Mouse (Mus musculus): Measurements from ENCODE around the gene Tango2. TPM values are rescaled to one million over a fixed set of nuclear protein-coding genes. Genes with fewer than 3 reads are reported as not detected.

The Tango2 gene
- polyA plus RNA-seq, 1 experiment = 20.6 TPM

- H3K79me3 ChIP-seq (ENCODE audit: low read depth) = no peaks in the 10 kb centered on the region
- no peak for TF ChIP-seq MAX (IDR thresholded peaks at IDR 0.05)
- no peak for TF ChIP-seq MYOG (IDR thresholded peaks at IDR 0.05; ENCODE audit: control insufficient read depth, extremely low read depth, insufficient read length)
- no peak for TF ChIP-seq CEBPB (IDR thresholded peaks at IDR 0.05; ENCODE audit: low read depth)
- TF ChIP-seq CTCF (IDR thresholded peaks at IDR 0.05; ENCODE audit: control insufficient read depth, insufficient read depth, insufficient read length) = no peak
- TF ChIP-seq USF1 (IDR thresholded peaks at IDR 0.05; ENCODE audit: low read depth) = no peak
- no peak for TF ChIP-seq MYOD1 (IDR thresholded peaks at IDR 0.05; ENCODE audit: control insufficient read depth, insufficient read length, low read depth)
- no peak for TF ChIP-seq FOSL1 (IDR thresholded peaks at IDR 0.05; ENCODE audit: insufficient read depth, low read length, poor library complexity, severe bottlenecking)
- H3K36me3 ChIP-seq (ENCODE audit: control insufficient read depth, insufficient read depth) = no peaks in the 10 kb centered on the region
- no peaks in the 10 kb centered on the region for H3K27me3 ChIP-seq (ENCODE audit: control insufficient read depth, insufficient read depth, insufficient read length)
- H3ac ChIP-seq (ENCODE audit: control insufficient read depth, insufficient read length, low read depth) = no peak overlapping the region
- no peak overlapping the region for H3K4me3 ChIP-seq (ENCODE audit: insufficient read depth, poor library complexity, severe bottlenecking)
- H3K79me2 ChIP-seq (ENCODE audit: control insufficient read depth, insufficient read depth) = no peaks in the 10 kb centered on the region
Observed at GRCm38 (mm10) chr16:18381621-18382258, 33.8 kb upstream of the Tango2 start.

- Histone ChIP-seq H3K27me3 (ENCODE audit: control insufficient read depth, insufficient read depth, insufficient read length) (no peaks in the 10 kb centered on the region), H3K79me2 (ENCODE audit: control insufficient read depth, insufficient read depth) (no peaks in the 10 kb centered on the region), H3K79me3 (ENCODE audit: low read depth) (no peaks in the 10 kb centered on the region), H3K36me3 (ENCODE audit: control insufficient read depth, insufficient read depth) (no peaks in the 10 kb centered on the region), H3K4me3 (ENCODE audit: insufficient read depth, poor library complexity, severe bottlenecking) (no peak overlapping the region), H3ac (ENCODE audit: control insufficient read depth, insufficient read length, low read depth) (no peak overlapping the region)
- no peak for TF ChIP-seq USF1 (IDR thresholded peaks at IDR 0.05; ENCODE audit: low read depth)
- TF ChIP-seq CTCF (IDR thresholded peaks at IDR 0.05; ENCODE audit: control insufficient read depth, insufficient read depth, insufficient read length) = no peak
- TF ChIP-seq FOSL1 (IDR thresholded peaks at IDR 0.05; ENCODE audit: insufficient read depth, low read length, poor library complexity, severe bottlenecking) = no peak
- no peak for TF ChIP-seq MYOD1 (IDR thresholded peaks at IDR 0.05; ENCODE audit: control insufficient read depth, insufficient read length, low read depth)
- TF ChIP-seq CEBPB (IDR thresholded peaks at IDR 0.05; ENCODE audit: low read depth) = no peak
- TF ChIP-seq MYOG (IDR thresholded peaks at IDR 0.05; ENCODE audit: control insufficient read depth, extremely low read depth, insufficient read length) = no peak
- no peak for TF ChIP-seq MAX (IDR thresholded peaks at IDR 0.05)
Observed at GRCm38 (mm10) chr16:18380495-18381063, 32.7 kb upstream of the Tango2 start.

- H3K4me3 ChIP-seq (ENCODE audit: insufficient read depth, poor library complexity, severe bottlenecking) = no peak overlapping the region
- no peaks in the 10 kb centered on the region for H3K79me3 ChIP-seq (ENCODE audit: low read depth)
- H3K27me3 ChIP-seq (ENCODE audit: control insufficient read depth, insufficient read depth, insufficient read length) = no peaks in the 10 kb centered on the region
- no peak overlapping the region for H3ac ChIP-seq (ENCODE audit: control insufficient read depth, insufficient read length, low read depth)
- H3K36me3 ChIP-seq (ENCODE audit: control insufficient read depth, insufficient read depth) = no peaks in the 10 kb centered on the region
- H3K79me2 ChIP-seq (ENCODE audit: control insufficient read depth, insufficient read depth) = no peaks in the 10 kb centered on the region
- no peak for TF ChIP-seq USF1 (IDR thresholded peaks at IDR 0.05; ENCODE audit: low read depth)
- TF ChIP-seq MYOD1 (IDR thresholded peaks at IDR 0.05; ENCODE audit: control insufficient read depth, insufficient read length, low read depth) = no peak
- no peak for TF ChIP-seq MAX (IDR thresholded peaks at IDR 0.05)
- no peak for TF ChIP-seq CEBPB (IDR thresholded peaks at IDR 0.05; ENCODE audit: low read depth)
- no peak for TF ChIP-seq CTCF (IDR thresholded peaks at IDR 0.05; ENCODE audit: control insufficient read depth, insufficient read depth, insufficient read length)
- TF ChIP-seq MYOG (IDR thresholded peaks at IDR 0.05; ENCODE audit: control insufficient read depth, extremely low read depth, insufficient read length) = no peak
- TF ChIP-seq FOSL1 (IDR thresholded peaks at IDR 0.05; ENCODE audit: insufficient read depth, low read length, poor library complexity, severe bottlenecking) = no peak
Observed at GRCm38 (mm10) chr16:18379338-18380001, 31.6 kb upstream of the Tango2 start.

GRCm38 (mm10) chr16:18378489-18378888, 30.6 kb upstream of the Tango2 start:
- no peak for TF ChIP-seq MYOD1 (IDR thresholded peaks at IDR 0.05; ENCODE audit: control insufficient read depth, insufficient read length, low read depth)
- TF ChIP-seq FOSL1 (IDR thresholded peaks at IDR 0.05; ENCODE audit: insufficient read depth, low read length, poor library complexity, severe bottlenecking) = no peak
- TF ChIP-seq CEBPB (IDR thresholded peaks at IDR 0.05; ENCODE audit: low read depth) = no peak
- TF ChIP-seq CTCF (IDR thresholded peaks at IDR 0.05; ENCODE audit: control insufficient read depth, insufficient read depth, insufficient read length) = no peak
- no peak for TF ChIP-seq USF1 (IDR thresholded peaks at IDR 0.05; ENCODE audit: low read depth)
- no peak for TF ChIP-seq MYOG (IDR thresholded peaks at IDR 0.05; ENCODE audit: control insufficient read depth, extremely low read depth, insufficient read length)
- H3K27me3 ChIP-seq (ENCODE audit: control insufficient read depth, insufficient read depth, insufficient read length) = no peaks in the 10 kb centered on the region
- no peak overlapping the region for H3ac ChIP-seq (ENCODE audit: control insufficient read depth, insufficient read length, low read depth)
- H3K79me2 ChIP-seq (ENCODE audit: control insufficient read depth, insufficient read depth) = no peaks in the 10 kb centered on the region
- no peaks in the 10 kb centered on the region for H3K36me3 ChIP-seq (ENCODE audit: control insufficient read depth, insufficient read depth)
- no peak overlapping the region for H3K4me3 ChIP-seq (ENCODE audit: insufficient read depth, poor library complexity, severe bottlenecking)
- H3K79me3 ChIP-seq (ENCODE audit: low read depth) = no peaks in the 10 kb centered on the region

- no peak overlapping the region for H3K4me3 ChIP-seq (ENCODE audit: insufficient read depth, poor library complexity, severe bottlenecking)
- H3K36me3 ChIP-seq (ENCODE audit: control insufficient read depth, insufficient read depth) = no peaks in the 10 kb centered on the region
- H3K79me3 ChIP-seq (ENCODE audit: low read depth) = no peaks in the 10 kb centered on the region
- H3K79me2 ChIP-seq (ENCODE audit: control insufficient read depth, insufficient read depth) = no peaks in the 10 kb centered on the region
- H3K27me3 ChIP-seq (ENCODE audit: control insufficient read depth, insufficient read depth, insufficient read length) = no peaks in the 10 kb centered on the region
- TF ChIP-seq FOSL1 (IDR thresholded peaks at IDR 0.05; ENCODE audit: insufficient read depth, low read length, poor library complexity, severe bottlenecking) = no peak
- no peak overlapping the region for H3ac ChIP-seq (ENCODE audit: control insufficient read depth, insufficient read length, low read depth)
Observed at GRCm38 (mm10) chr16:18377203-18377602, 29.3 kb upstream of the Tango2 start.
